Mouse (Mus musculus): Measurements from ENCODE around the gene Rft1.

DNA sequence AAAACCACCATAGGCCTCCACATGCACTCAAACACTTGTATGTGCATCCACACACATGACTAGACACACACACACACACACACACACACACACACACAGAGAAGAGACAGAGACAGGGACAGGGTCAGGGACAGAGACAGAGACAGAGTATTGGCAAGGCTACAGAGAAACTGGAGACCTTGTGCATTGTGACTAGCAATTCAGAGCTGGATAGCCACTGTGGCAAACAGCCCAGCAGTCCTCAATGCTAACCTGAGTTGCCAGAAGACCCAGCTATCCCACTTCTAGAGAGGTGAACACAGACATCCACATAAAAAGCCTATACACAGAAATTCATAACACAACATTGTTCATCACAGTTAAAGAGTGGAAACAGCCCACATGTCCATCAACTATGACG is 7.7 kb upstream of the Rft1 start:
- TF ChIP-seq ZC3H11A (IDR thresholded peaks at IDR 0.05; ENCODE audit: borderline replicate concordance, low read depth, low read length), result no peak
- TF ChIP-seq HCFC1 (IDR thresholded peaks at IDR 0.05; ENCODE audit: borderline replicate concordance, insufficient read depth, low read length), result no peak

All from ES-E14 (cell line).